Mouse (Mus musculus): ENCODE results near the gene Zbtb38.

DNA sequence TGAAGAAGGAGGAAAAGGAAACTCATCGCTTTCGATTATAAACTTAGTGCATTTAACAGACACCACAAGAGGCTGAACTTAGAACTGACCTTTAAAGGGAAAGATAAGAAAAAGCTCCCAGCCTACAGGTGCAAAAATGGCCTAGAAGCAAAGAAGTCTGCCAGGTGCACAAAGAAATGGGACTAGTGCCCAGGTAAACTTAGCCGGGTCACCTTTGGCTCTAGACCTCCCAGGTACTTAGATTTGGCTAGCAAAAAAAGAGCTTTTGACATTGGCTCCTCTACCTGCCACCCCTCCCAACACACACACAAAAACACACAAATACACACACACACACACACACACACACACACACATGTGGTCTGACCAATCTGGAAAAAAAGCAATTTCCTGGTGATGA is 44.7 kb upstream of the Zbtb38 start:
- TF ChIP-seq POLR2A (IDR thresholded peaks at IDR 0.05; ENCODE audit: borderline replicate concordance, control insufficient read depth, low read depth, low read length) (no peak), CTCF (IDR thresholded peaks at IDR 0.05; ENCODE audit: control insufficient read depth, insufficient read depth, low read length) (no peak)
